Mouse (Mus musculus) right cerebral cortex, postnatal 4 days (tissue): ENCODE measurements at regions not wholly inside any gene's neighbourhood (a gene's known extent, or its start where the extent isn't known, plus 50 kb on each side); places are given as distances from the start of the nearest gene placed in this dataset.
"Not testable (repeated sequence)": the region's sequence is repeated elsewhere in the genome, so short reads cannot be mapped to it uniquely, and the experiment has no call there.

Experiments used
- DNase-seq: peaks from one replicate; pipeline ENCODE4 v3.0.0-alpha.2; 2022

GRCm38 (mm10) chr8:97234551-97235107, 1346.3 kb upstream of the Got2 start:
- no peak for DNase-seq

GRCm38 (mm10) chr8:97232619-97233376, 1344.5 kb upstream of the Got2 start:
- DNase-seq, result no peak

GRCm38 (mm10) chr8:97231652-97232051, 1343.3 kb upstream of the Got2 start:
- no peak for DNase-seq

GRCm38 (mm10) chr8:97191806-97192205, 1303.5 kb upstream of the Got2 start:
- DNase-seq, result no peak

- DNase-seq, result not testable (repeated sequence)
Measured at GRCm38 (mm10) chr8:97183831-97184230, 1295.5 kb upstream of the Got2 start.

- DNase-seq, result not testable (repeated sequence)
Measured at GRCm38 (mm10) chr8:97182456-97182855, 1294.1 kb upstream of the Got2 start.
